Mouse (Mus musculus): ENCODE results near the gene Lpin1.

GRCm38 (mm10) chr12:16591453-16592200, 19.1 kb downstream of the Lpin1 start:
- no peak for TF ChIP-seq CTCF (IDR thresholded peaks at IDR 0.05; ENCODE audit: low read depth)
- no peak for TF ChIP-seq EP300 (IDR thresholded peaks at IDR 0.05; ENCODE audit: low read depth)

All from liver, postnatal 0 days (tissue).